In the genomic region with DNA sequence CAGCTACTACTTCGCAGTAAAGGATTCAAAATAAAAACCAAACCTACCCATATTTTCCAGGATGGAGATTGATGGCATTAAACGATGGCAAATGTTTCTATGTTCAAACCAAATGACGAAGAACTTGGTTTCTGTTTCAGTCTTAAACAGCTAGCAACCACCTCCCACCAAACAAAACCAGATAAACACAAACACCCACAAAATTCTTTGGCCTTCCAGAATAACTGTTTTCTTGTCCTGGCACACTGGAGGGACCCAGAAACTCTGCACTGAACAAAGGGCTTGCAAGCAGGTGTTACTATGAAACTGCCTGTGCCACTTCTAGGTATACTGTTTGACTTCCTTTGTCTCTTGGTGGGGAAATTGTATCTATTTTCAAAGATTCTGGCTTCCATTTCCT, we compare ENCODE assay signal across 23 mouse cellular contexts. TPM values are rescaled to one million over a fixed set of nuclear protein-coding genes. Genes with fewer than 3 reads are reported as not detected.
DNase-seq lines count a peak whose midpoint lies in the region; ATAC-seq lines count a peak whose summit lies in the region.
"Had no signal": no experiment of that assay in that cellular context is flagged by ENCODE, and none has a peak within 500 bp of the region (broad histone marks: within the 10 kb centered on the region; RNA-seq: fewer than 3 reads in every experiment).

No protein-coding gene starts in this region.

- no peaks in the 10 kb centered on the region; the same call in 1 of the 2 replicates for H3K36me3 ChIP-seq in heart, embryonic 10.5 days
- H3K36me3 ChIP-seq in splenic B cell, adult 2 months (ENCODE audit: control insufficient read depth, insufficient read depth, low read length, poor library complexity, severe bottlenecking) = no peaks in the 10 kb centered on the region
- H3K36me3 ChIP-seq: embryonic facial prominence, embryonic 12.5 days; heart, embryonic 12.5 days; limb, embryonic 12.5 days; liver, embryonic 12.5 days; midbrain, embryonic 12.5 days had no signal

- DNase-seq in heart, embryonic 10.5 days (ENCODE audit: low spot score) = peak; percentile 47
- no peak for DNase-seq in heart, postnatal 4 days
- peak; percentile 5 for DNase-seq in splenic B cell, adult 2 months (ENCODE audit: low read depth, low spot score)
- no peak for DNase-seq in frontal cortex, postnatal 10 days (ENCODE audit: low spot score in 2 of 2)
- no peak for DNase-seq in urinary bladder, postnatal 36 days (ENCODE audit: low spot score in 2 of 2)
- no peak for DNase-seq in layer of hippocampus, postnatal 14 days (ENCODE audit: low spot score in 2 of 2)
- DNase-seq: adrenal gland, postnatal 36 days; cerebellum, adult 9-10 months; gastrocnemius, adult 2 months; heart, postnatal 10 days; kidney, adult 18-20 months; lung, embryonic 14.5 days had no signal

- peaks cover 25% of the 10 kb centered on the region; the same call in 1 of the 2 replicates for H3K4me1 ChIP-seq in heart, embryonic 10.5 days
- H3K4me1 ChIP-seq: liver, embryonic 12.5 days had no signal

- H3K27me3 ChIP-seq in heart, embryonic 10.5 days (ENCODE audit: insufficient read depth, poor library complexity, severe bottlenecking) = no peaks in the 10 kb centered on the region
- no peaks in the 10 kb centered on the region for H3K27me3 ChIP-seq in splenic B cell, adult 2 months (ENCODE audit: control insufficient read depth, insufficient read depth, low read length, poor library complexity, severe bottlenecking)
- H3K27me3 ChIP-seq: embryonic facial prominence, embryonic 12.5 days; forebrain, embryonic 13.5 days; heart, embryonic 12.5 days; limb, embryonic 12.5 days; liver, embryonic 12.5 days; midbrain, embryonic 12.5 days had no signal

- WGBS in heart, embryonic 10.5 days = 86% methylated on average over 3 of the region's 3 CpGs

- H3K9me3 ChIP-seq in heart, embryonic 10.5 days = no peaks in the 10 kb centered on the region
- H3K9me3 ChIP-seq: embryonic facial prominence, embryonic 12.5 days; heart, embryonic 12.5 days; limb, embryonic 12.5 days; liver, embryonic 12.5 days; midbrain, embryonic 12.5 days had no signal

- no peak overlapping the region for H3K27ac ChIP-seq in heart, embryonic 10.5 days
- H3K27ac ChIP-seq: embryonic facial prominence, embryonic 12.5 days; forebrain, embryonic 13.5 days; gastrocnemius, adult 2 months; kidney, postnatal 0 days; liver, embryonic 12.5 days; midbrain, embryonic 12.5 days; stomach, postnatal 0 days had no signal

- peak; percentile 50 for ATAC-seq in activated CD4-positive, CD25-positive, alpha-beta regulatory T cell, adult 4 months
- ATAC-seq: liver, embryonic 12.5 days had no signal

- H3K4me3 ChIP-seq in heart, embryonic 10.5 days = no peak overlapping the region
- H3K4me3 ChIP-seq: embryonic facial prominence, embryonic 12.5 days; erythroblast, embryonic 14.5 days; forebrain, embryonic 13.5 days; gastrocnemius, adult 2 months; heart, embryonic 12.5 days; limb, embryonic 12.5 days; liver, embryonic 12.5 days; midbrain, embryonic 12.5 days had no signal

RNA-seq across cellular contexts. Expression of a gene that starts 43.2 kb away (rescaled TPM):
- 27.9 and 35.8 TPM in 2 replicates for polyA plus RNA-seq in heart, embryonic 10.5 days (2016; fragmentation: Nextera tagmentation; extraction: Ambion mirVana)
- 10 to 100 TPM; 15.2 to 15.4 TPM for total RNA-seq in heart, postnatal 4 days (2021)
- 1 to 10 TPM; 4.0 to 4.3 TPM for polyA plus RNA-seq in activated CD4-positive, CD25-positive, alpha-beta regulatory T cell, adult 4 months (2017; shearing (Covaris generic))
- 10 to 100 TPM; 52.1 to 57.8 TPM for total RNA-seq in layer of hippocampus, postnatal 14 days (2021)
- total RNA-seq: neutrophil, adult 5-6 weeks had no signal

Comparison
In these comparisons a context has a peak if more than half of its experiments do, and no peak if none do; other contexts are left out.
1. DNase-seq: peak in heart, embryonic 10.5 days (single experiment) and splenic B cell, adult 2 months (single experiment); none in heart, postnatal 4 days (single experiment), frontal cortex, postnatal 10 days (0 of 2), urinary bladder, postnatal 36 days (0 of 2) and layer of hippocampus, postnatal 14 days (0 of 2).